Mouse (Mus musculus) stomach, postnatal 0 days (tissue): Measurements from ENCODE around the gene Gm10203.

Experiments used
- CTCF ChIP-seq: IDR thresholded peaks from 2 replicates; pipeline ENCODE4 v1.5.1; 2016; ENCODE audit warnings: antibody characterized with exemption, low read depth, mild to moderate bottlenecking, moderate library complexity
- EP300 ChIP-seq: optimal IDR thresholded peaks from 2 replicates; pipeline ENCODE3; 2016; ENCODE audit warnings: antibody characterized with exemption

DNA sequence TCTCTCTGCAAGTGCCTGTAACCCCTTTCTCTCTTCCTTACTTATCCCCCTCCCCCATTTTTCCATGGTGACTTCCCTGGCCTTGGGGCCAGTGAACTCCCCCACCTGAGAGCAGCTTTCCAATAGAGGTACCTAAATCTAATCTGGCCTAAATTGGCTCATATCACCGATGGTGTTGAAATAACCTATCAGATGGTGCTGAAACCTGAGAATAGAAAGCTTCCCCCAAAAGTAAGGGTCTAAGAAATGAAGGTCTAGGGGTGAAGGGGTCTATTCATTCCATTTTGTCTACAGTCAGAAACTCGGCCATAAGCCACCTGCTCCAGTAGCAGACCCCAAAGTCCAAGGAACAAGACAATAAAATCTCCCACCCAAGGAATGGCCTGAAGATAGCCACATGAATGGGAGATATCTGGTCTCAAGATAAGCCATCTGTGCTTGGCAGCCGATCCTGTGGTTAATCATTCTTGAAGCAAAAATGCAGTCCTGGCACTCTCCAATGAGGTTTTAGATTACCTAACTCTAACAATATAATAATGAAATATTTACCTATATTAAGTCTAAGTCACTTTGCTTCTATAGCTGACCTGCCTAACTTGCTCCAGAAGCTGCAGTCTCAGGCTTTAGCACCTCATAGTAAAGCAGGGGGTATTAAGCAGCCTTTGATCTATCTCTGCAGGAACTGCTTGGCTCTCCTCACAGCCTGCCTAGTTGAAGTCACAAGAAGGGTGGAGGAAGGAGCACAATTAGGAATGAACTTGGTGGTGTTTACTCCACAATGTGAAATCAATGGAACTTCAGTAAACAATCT is 25.3 kb downstream of the Gm10203 start:
- TF ChIP-seq CTCF = no peak
- TF ChIP-seq EP300 = no peak
